Mouse (Mus musculus): ENCODE results near the gene Cyp17a1. TPM values are rescaled to one million over a fixed set of nuclear protein-coding genes. Genes with fewer than 3 reads are reported as not detected.

The Cyp17a1 gene
- total RNA-seq, 2 experiments from 2014 or later, result not detected

- no peak for ATAC-seq (replicated peaks; ENCODE audit: poor library complexity)
Observed at GRCm38 (mm10) chr19:46619518-46619917, 53.5 kb downstream of the Cyp17a1 start.

GRCm38 (mm10) chr19:46619001-46619400 lies 54.0 kb downstream of the Cyp17a1 start:
- ATAC-seq (replicated peaks; ENCODE audit: poor library complexity), result no peak

DNA sequence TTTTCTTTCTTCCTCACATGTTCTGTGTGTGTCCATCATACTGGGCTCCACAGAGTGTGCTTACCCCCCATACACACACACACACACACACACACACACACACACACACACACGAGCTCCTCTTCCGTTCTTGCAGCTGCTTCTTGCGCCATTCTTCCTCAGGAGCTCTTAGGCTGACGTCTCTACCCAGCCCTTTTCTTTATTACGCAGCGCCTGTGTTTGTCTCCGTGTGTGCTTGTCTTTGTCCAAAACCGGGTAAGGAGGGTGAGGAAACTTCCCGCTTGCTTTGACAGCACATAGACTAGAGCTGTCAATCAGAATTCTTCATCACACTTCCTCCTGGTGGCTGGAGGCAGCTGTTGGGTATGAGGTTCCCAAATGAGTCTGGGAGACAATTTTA lies 54.6 kb downstream of the Cyp17a1 start:
- ATAC-seq (replicated peaks; ENCODE audit: poor library complexity), result peak; percentile 95

DNA sequence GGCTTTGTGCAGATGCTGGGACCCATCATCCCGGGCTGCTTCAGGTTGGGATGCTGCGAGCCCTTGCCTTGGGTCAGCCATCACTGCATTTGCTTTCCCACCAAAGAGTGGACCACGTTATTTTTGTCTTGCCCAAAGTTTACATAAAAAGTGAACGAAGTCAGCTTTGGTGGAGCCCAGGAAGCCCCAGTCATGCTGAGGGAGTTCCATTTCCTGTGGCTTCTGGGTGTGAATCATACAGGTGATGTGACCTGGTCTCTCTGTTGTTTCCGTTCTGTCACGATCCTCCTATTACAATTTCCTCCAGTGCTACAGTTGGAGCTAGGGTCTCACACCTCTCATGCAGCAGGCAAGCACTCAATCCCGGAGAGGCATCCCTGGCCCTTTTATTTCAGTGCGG lies 55.6 kb downstream of the Cyp17a1 start:
- ATAC-seq (replicated peaks; ENCODE audit: poor library complexity), result no peak

Other genes with a start within 250 kb of the Cyp17a1 start
- gene Trim8, start 171.5 kb downstream of the Cyp17a1 start, total RNA-seq (2015), result 9.7 and 18.0 TPM in 2 replicates
- gene Trim8, start 171.5 kb downstream of the Cyp17a1 start, total RNA-seq (2017), result 12.8 and 12.9 TPM in 2 replicates
- gene Arl3, start 100.0 kb downstream of the Cyp17a1 start, total RNA-seq (2015), result 12.5 and 15.6 TPM in 2 replicates
- 10.2 and 13.4 TPM in 2 replicates for gene Arl3, start 100.0 kb downstream of the Cyp17a1 start, total RNA-seq (2017)
- gene Sfxn2, start 99.8 kb downstream of the Cyp17a1 start, total RNA-seq (2015), result 7.8 and 9.2 TPM in 2 replicates
- 8.9 and 9.7 TPM in 2 replicates for gene Sfxn2, start 99.8 kb downstream of the Cyp17a1 start, total RNA-seq (2017)
- 17.0 and 18.4 TPM in 2 replicates for gene Wbp1l, start 74.1 kb downstream of the Cyp17a1 start, total RNA-seq (2015)
- gene Wbp1l, start 74.1 kb downstream of the Cyp17a1 start, total RNA-seq (2017), result 23.3 and 25.7 TPM in 2 replicates
- 14.1 TPM in 2 replicates for gene Borcs7, start 16.7 kb upstream of the Cyp17a1 start, total RNA-seq (2015)
- gene Borcs7, start 16.7 kb upstream of the Cyp17a1 start, total RNA-seq (2017), result 4.6 and 6.5 TPM in 2 replicates
- gene As3mt, start 34.3 kb upstream of the Cyp17a1 start, total RNA-seq (2015), result 31.2 and 43.3 TPM in 2 replicates
- 54.4 and 65.8 TPM in 2 replicates for gene As3mt, start 34.3 kb upstream of the Cyp17a1 start, total RNA-seq (2017)
- 6.4 and 8.0 TPM in 2 replicates for gene Cnnm2, start 88.4 kb upstream of the Cyp17a1 start, total RNA-seq (2015)
- 5.5 and 5.8 TPM in 2 replicates for gene Cnnm2, start 88.4 kb upstream of the Cyp17a1 start, total RNA-seq (2017)

Data from megakaryocyte progenitor cell, adult 5-6 weeks (primary cell).